Mouse (Mus musculus) cerebellum, postnatal 36 days (tissue): ENCODE measurements around the gene Prr13.

Source experiments
- DNase-seq, 2 experiments: peaks; one replicate each; pipeline ENCODE4 v3.0.0; 2021 to 2022; ENCODE audit warnings: mixed read lengths in 2 of 2

Prr13 gene

DNA sequence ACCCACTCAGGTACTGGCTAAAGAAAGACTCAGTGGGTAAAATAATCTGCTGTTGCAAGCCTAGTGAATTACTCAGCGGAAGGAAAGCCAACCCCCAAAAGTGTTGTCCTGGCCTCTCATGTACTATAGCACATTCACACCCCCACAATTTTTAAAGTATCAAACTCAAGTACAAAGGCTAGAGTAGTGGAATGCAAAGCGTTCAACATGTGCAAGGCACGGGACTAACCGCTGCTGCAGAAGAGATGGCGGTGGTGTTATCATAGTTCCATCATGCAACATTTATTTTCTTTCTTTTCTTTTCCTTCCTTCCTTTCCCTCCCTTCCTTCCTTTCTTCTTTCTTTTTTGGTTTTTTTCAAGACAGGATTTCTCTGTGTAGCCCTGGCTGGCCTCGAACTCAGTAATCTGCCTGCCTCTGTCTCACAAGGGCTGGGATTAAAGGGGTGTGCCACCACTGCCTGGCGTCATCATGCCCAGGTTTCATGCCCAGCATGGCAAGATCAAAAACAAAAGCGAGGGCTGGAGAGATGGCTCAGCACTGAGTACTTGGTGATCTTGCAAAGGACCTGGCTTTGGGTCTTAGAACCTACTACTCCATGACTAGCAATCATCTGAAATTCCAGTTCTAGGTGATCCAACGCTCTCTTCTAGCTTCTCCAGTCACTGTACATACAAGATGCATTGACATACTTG is 47.1 kb downstream of the Prr13 start:
- no peak for DNase-seq

DNA sequence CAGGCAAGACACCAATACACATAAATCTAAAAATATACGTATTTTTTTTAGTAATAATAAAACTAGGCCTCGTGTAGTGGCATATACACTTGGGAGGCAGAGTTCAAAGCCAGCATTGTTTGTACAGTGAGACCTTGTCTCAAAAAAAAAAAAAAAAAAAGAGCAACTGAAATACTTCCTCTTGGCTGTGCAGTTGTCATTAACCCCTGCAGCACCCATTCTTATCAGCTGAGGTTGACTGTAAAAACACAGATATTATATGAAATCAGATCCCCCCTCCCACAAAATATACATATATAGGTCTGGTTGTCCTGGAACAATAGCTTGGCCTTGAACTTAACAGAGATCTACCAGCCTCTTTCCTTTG is 47.6 kb downstream of the Prr13 start:
- no peak for DNase-seq

DNA sequence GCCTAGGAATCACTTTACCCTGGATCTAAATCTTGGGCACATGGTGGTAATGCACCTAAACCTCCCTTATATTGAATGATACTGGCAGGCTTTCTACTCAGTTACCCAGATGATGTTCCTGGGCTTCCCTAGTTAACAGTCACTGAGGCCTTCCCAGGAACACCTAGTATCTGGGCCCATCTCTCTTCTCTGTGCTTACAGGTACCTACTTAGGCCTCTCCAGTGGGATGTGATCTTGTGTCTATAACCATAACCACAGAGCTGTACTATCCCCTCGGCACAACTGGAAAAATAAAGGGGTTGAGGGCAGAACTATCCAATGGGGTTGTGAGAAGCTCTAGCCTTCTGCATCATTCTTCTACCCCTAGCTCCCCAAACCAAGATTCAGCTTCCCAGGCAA is 48.0 kb downstream of the Prr13 start:
- DNase-seq = no peak

DNA sequence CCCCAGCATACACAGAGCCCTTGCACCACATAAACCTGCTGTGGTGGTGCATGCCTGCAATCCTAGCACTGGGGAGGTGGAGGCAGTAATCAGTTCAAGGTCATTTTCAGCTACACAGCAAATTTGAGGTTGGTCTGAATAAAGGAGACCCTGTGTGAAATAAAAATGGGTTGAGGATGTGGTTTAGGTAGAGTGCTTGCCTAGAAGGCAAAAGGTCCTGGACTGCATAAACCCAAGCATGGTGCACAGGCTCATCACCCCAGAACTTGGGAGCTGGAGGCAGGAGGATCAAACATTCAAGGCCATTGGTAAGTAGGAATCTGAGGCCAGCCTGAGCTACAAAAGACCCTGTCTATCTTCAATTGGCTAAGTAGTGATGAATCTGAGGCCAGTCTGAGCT is 48.7 kb downstream of the Prr13 start:
- no peak for DNase-seq

DNA sequence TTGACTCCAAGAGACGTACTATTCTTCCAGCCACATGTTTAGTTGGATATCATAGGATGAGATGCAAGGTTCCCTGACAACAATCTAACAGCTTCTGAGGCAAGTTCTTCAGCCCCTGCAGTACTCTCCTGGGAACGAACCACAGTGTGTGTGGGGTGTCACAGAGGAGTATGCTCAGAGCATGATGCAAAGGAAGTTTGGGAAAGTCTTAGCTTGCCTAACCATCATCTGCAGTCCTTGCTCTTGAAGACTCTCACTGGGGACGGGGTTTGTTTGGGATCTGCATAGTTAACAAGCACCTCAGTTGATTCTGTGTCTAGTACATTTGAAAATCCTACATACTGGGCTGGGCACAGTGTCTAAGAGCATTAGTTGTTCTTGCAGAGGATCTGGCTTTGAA is 49.5 kb downstream of the Prr13 start:
- no peak for DNase-seq

DNA sequence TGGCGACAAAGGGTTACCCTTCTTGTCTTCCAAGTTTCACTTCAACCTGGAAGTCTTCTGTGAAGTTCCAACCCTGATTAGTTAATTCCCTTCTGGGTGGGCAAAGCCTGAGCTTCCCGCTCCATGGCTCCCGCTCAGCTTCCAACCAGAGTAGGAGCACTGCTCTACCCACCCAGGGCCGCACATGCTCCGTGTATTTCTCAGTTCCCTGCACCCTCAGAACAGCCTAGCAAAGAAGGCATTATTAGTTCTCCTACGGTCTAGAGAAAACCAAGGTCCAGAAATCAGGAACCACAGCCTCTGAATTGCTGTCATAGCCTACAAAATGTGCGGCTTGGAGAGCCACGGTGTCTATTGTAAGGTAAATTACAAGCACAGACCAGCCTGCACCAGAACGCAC is 51.3 kb downstream of the Prr13 start:
- no peak for DNase-seq

DNA sequence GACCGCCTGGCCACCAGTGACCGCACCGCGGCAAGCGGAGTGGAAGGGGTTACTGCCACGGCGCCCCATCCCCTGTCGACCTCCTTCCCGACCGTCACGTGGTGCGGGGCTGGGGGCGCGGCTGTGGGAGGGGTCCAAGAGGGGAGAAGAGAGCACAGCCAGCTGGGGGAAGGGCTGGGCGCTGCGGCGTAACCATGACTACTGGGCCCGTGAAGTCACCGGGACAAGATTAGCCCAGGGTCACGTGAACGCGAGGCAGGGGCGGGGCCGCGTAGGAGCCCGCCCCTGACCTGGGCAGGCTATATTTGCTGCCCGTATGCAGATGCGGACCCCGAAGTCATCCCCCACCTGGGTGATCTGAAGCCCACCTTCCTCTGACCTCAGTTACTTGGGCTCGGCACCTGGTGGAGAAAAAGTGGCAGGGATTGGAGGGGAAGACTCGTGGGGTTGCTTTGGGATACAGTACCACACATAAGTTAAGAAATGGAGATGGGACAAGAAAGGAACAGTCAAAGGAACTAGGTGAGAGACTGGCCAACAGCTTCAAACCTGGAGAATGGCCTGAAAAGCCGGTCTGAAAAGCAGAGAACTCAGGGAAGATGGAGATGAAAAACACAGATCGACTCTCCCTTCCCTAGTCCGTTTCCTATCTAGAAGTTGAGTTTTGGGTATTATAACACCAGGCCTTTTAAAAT is 51.9 kb downstream of the Prr13 start:
- DNase-seq = peak; percentile 76 to 83

DNA sequence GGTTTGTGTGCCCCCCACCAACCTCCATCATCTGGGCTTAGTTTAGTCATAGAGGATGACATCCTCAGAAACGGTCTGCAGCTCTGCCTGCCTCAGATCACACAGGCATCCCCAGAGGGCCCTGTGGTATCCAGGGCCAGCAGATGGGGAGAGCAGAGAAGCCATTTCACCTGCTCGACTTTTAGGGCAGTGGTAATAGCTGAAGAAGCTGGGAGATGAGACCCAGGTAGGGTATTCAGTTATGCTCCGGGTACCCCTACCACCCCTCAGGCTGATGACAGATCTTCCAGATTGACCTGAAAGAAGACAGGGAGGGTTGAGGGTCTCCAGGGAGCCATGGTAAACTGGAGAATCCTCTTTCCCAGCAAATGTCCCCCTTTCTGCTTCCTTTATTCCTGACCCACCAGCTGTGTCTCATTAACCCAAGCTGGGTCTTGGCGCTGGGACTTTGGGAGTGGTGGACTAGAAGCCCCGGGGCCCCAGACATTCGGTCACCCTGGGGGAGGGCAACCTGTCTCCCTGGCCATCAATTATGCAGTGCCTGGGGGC is 52.5 kb downstream of the Prr13 start:
- DNase-seq = no peak

DNA sequence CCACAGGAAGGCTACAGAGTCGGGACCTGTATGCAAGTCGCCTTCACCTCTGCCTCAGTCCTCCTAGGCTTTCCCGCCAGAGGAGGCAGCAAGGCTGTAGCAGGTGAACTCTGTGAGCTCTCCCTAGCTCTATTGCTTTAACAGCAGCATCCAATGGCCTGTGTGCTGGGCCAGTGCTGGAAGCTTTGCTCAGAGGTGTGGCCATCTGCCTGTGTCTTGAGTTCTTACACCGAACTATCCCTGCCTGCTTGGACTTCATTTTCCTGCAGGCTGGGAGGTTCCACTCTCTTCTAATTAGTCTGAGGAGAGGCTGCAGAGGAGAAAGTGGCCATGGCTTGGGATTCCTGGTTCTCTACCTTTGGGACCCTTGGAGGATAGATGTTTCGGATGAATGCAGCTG is 53.2 kb downstream of the Prr13 start:
- DNase-seq = no peak
